Mouse (Mus musculus) embryonic facial prominence, embryonic 13.5 days (tissue): ENCODE data around the gene Ndufs6. TPM values are rescaled to one million over a fixed set of nuclear protein-coding genes. Genes with fewer than 3 reads are reported as not detected.

Source experiments
- ATAC-seq: fragments of 200-750 bp; cut with Nextera tagmentation; 2 replicates; pipeline ENCODE4 v1.8.0; 2017; ENCODE audit warnings: low read depth; ENCODE audit not compliant: insufficient number of reproducible peaks, insufficient read depth, low FRiP score, low TSS enrichment
- H3K27ac ChIP-seq: fragments of 300-500 bp; sonication (generic); 2 replicates; pipeline ENCODE4 v1.5.1; 2015; ENCODE audit warnings: moderate library complexity, mild to moderate bottlenecking, inconsistent platforms
- H3K27me3 ChIP-seq: fragments of 300-500 bp; sonication (generic); 2 replicates; pipeline ENCODE4 v1.6.1; 2015; ENCODE audit warnings: mild to moderate bottlenecking, inconsistent platforms
- H3K36me3 ChIP-seq: fragments of 300-500 bp; sonication (generic); 2 replicates; pipeline ENCODE4 v1.6.1; 2015; ENCODE audit warnings: mild to moderate bottlenecking, inconsistent platforms
- H3K4me1 ChIP-seq: fragments of 300-500 bp; sonication (generic); 2 replicates; pipeline ENCODE4 v1.6.1; 2015; ENCODE audit warnings: inconsistent platforms
- H3K4me2 ChIP-seq: fragments of 300-500 bp; sonication (generic); 2 replicates; pipeline ENCODE4 v1.6.1; 2015; ENCODE audit warnings: moderate library complexity, mild to moderate bottlenecking, inconsistent platforms
- H3K4me3 ChIP-seq: fragments of 300-500 bp; sonication (generic); 2 replicates; pipeline ENCODE4 v1.5.1; 2015; ENCODE audit warnings: mild to moderate bottlenecking, inconsistent platforms
- H3K9ac ChIP-seq: fragments of 300-500 bp; sonication (generic); 2 replicates; pipeline ENCODE4 v1.6.1; 2015; ENCODE audit warnings: mild to moderate bottlenecking, inconsistent platforms
- H3K9me3 ChIP-seq: fragments of 300-500 bp; sonication (generic); 2 replicates; pipeline ENCODE4 v1.6.1; 2016; ENCODE audit warnings: inconsistent platforms
- WGBS: fragments of 180-500 bp; shearing (Covaris S2); methylation state at CpG from one replicate; pipeline ENCODE4 v1.1.7; 2015; ENCODE audit warnings: mixed read lengths; 5-methylcytosine and 5-hydroxymethylcytosine counted together
- polyA plus RNA-seq: library from polyadenylated mRNA; unstranded; fragments of >200 nt; fragmentation: Nextera tagmentation; extraction: Ambion mirVana; gene quantifications from 2 replicates; pipeline ENCODE4 v1.2.1, GENCODE M21; 2015

Ndufs6 gene
- polyA plus RNA-seq, 1 experiment from 2014 or later: 389 TPM

DNA sequence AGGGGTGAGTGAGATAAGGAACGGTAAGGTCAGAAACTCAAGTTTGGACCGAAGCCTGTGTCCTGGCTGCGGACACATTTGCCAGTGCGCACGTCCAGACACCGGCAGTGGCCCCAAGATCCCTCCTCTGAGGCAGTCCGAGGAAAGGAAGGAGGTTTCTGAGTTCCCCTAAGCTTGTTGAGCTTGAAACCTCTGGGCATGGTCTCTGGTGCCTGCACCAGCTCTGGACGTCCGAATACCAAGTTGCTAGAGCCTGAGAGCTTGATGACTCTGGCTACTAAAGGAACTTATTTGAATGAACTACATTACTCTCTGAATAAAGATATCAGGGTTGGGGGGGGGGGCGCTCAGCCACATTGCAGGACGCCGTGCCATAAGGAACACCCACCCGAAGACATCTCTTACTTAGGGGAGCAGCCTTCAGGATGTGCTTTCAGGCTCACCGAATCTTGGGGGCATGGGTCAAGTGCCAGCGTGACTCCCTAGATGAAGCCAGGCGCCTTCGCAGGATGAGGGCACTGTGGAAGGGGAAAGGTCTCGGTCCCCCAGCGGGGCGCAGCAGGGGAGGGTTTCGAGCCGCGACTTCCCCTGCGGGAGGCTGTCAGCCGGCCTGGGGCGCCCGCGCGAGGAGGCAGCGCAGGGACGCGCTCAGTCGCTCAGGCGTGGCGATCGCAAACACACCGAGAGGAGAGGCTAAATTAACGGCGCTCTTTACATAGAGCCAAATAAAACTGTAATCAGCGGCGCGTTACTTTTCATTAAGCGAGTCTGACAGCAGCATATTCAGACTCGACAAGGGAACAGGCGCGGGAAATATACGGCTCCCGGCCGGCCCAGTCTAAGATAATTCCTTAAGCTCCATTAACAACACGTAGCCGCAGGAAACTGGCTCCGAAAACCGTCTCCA is 56.8 kb downstream of the Ndufs6 start:
- Histone ChIP-seq H3K36me3 (no peaks in the 10 kb centered on the region), H3K27me3 (peaks cover 93% of the 10 kb centered on the region), H3K4me2 (peak overlapping the region; percentile 55), H3K4me3 (peak overlapping the region; percentile 31), H3K4me1 (peaks cover 24% of the 10 kb centered on the region), H3K9me3 (no peaks in the 10 kb centered on the region), H3K9ac (no peak overlapping the region), H3K27ac (no peak overlapping the region)
- under 1% methylated on average over 53 of the region's 53 CpGs for WGBS
- ATAC-seq: no peak

DNA sequence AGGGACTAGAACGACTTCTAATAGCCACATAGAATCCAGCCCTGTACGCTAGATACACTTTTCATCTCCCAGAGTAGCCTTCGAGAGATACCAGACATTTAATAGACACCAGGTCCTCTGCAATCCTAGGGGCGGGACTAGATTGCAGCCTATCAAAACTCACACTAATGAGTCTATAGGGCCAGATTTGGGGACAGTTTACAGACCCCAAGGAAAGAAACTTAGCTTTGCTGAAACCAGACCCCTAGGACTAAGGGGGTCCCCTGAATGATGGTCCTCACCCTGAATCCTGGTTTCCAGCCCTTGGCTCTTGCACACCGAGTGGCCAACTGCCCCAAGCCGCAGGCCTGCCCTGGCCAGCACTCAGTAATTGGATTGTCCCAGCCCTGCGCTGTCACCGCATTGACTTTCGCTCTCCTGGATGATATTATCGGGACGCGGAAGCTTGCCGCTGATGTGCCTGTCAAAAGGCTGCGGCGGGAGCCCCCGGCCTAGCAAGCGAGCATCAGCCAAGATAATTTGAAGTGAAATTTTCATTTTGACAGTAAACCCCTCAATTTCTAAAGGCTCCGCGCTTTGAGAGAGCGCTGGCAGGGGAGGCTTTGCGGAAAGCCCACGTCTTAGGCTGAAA is 57.8 kb downstream of the Ndufs6 start:
- Histone ChIP-seq H3K27ac (no peak overlapping the region), H3K27me3 (peaks cover 99% of the 10 kb centered on the region), H3K9ac (no peak overlapping the region), H3K4me3 (0 out of 2 replicates have a peak overlapping the region, but pooled peaks have one; percentile 12), H3K9me3 (no peaks in the 10 kb centered on the region), H3K4me2 (0 out of 2 replicates have a peak overlapping the region, but pooled peaks have one; percentile 55), H3K36me3 (no peaks in the 10 kb centered on the region), H3K4me1 (peaks cover 24% of the 10 kb centered on the region)
- no peak for ATAC-seq
- WGBS: 4% methylated on average over 22 of the region's 22 CpGs

DNA sequence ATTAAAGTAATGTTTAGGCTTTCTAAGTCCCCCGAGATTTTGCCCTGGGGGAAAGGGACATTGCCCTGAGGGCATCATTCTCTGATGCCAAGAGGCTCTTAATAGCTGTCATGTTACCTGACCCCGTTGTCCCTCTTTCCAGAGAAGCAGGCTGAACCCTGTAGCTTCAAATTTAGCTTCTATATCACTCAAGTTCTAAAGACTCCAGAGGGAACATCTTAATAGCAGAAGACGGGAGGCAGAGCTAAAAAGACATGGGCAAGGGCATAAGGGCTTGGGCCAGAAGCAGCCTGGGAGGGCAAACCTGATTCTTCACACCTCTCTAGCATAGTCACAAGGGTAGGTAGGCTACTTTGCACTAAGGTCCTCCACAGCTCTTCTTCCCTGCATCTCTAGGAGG is 58.5 kb downstream of the Ndufs6 start:
- 14% methylated on average over 3 of the region's 3 CpGs for WGBS
- peaks cover 29% of the 10 kb centered on the region for H3K4me1 ChIP-seq
- H3K9ac ChIP-seq: no peak overlapping the region

More for the DNA sequence above, 58.5 kb downstream of the Ndufs6 start:
- H3K27me3 ChIP-seq: peaks cover 100% of the 10 kb centered on the region
- H3K27ac ChIP-seq: no peak overlapping the region
- H3K36me3 ChIP-seq: no peaks in the 10 kb centered on the region
- H3K9me3 ChIP-seq: no peaks in the 10 kb centered on the region
- no peak overlapping the region for H3K4me2 ChIP-seq
- ATAC-seq: no peak
- no peak overlapping the region for H3K4me3 ChIP-seq

Other genes with a start within 250 kb of the Ndufs6 start
- gene Irx4, start 68.1 kb downstream of the Ndufs6 start, polyA plus RNA-seq: 11.6 and 13.3 TPM in 2 replicates
- 134 and 136 TPM in 2 replicates for gene Mrpl36, start within 50 bp of the Ndufs6 start, polyA plus RNA-seq
- gene Lpcat1, start 138.7 kb upstream of the Ndufs6 start, polyA plus RNA-seq: 44.5 and 49.1 TPM in 2 replicates
- 0.10 and 0.13 TPM in 2 replicates for gene Slc6a3, start 208.2 kb upstream of the Ndufs6 start, polyA plus RNA-seq